Mouse (Mus musculus): ENCODE measurements around the gene Lama5. TPM values are rescaled to one million over a fixed set of nuclear protein-coding genes. Genes with fewer than 3 reads are reported as not detected.

Gene Lama5
- polyA plus RNA-seq, 1 experiment from 2014 or later = 2.6 TPM

DNA sequence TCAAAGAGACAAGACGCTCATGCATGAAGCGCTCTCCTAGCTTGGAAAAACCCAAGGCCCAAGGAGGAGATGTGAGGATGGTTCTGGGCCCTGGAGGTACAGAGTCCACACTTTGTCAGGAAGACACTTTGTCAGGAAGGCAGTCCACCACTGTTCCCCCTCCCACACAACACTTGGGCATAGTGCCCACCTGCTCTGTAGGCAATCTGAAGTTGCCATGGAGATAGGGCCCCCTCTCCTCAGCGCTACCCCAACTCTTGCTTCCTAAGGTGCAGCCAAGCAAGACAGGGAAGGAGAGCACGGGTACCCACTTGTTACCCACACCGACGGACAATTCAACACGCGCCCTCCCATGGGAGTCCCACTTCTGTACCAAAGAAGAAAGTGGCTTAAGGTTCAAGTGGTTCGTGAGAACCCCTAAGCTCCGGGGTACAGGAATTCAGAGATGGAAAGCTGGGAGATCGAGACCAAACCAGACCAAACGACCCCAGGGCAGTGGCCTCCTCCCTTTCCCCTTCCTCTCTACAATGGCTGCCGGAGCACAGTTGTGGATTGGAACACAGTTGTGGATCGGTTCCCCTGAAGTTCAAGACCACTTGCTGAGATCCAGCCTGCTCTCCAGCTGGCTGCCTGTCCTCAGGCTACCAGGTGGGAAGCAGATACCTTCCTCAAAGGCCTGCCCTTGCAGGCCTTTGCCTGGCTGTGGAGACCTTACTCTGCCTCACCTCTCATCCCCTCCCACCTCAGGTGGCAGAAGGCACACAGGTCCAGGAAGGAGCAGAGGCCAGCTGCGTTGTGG is 6.3 kb downstream of the Lama5 start:
- H3K36me3 ChIP-seq (ENCODE audit: control insufficient read depth, insufficient read depth, low read length) = no peaks in the 10 kb centered on the region
- H3K4me1 ChIP-seq (ENCODE audit: control insufficient read depth, insufficient read depth, low read length) = peaks cover 5% of the 10 kb centered on the region; the same call in 1 of the 2 replicates
- H3K9me3 ChIP-seq (replicated peaks; ENCODE audit: control insufficient read depth, low read length, poor library complexity, severe bottlenecking) = no peaks in the 10 kb centered on the region
- no peak overlapping the region for H3K9ac ChIP-seq (ENCODE audit: low read depth, low read length)
- peaks cover 6% of the 10 kb centered on the region; the same call in 1 of the 2 replicates for H3K27me3 ChIP-seq (ENCODE audit: control insufficient read depth, insufficient read depth, low read depth, low read length)
- no peak overlapping the region for H3K27ac ChIP-seq (ENCODE audit: low read length)
- H3K4me3 ChIP-seq (ENCODE audit: low read depth, low read length) = no peak overlapping the region
- ATAC-seq = no peak
- WGBS = 79% methylated on average over 15 of the region's 15 CpGs
- no peak overlapping the region for H3K4me2 ChIP-seq (ENCODE audit: low read length)

DNA sequence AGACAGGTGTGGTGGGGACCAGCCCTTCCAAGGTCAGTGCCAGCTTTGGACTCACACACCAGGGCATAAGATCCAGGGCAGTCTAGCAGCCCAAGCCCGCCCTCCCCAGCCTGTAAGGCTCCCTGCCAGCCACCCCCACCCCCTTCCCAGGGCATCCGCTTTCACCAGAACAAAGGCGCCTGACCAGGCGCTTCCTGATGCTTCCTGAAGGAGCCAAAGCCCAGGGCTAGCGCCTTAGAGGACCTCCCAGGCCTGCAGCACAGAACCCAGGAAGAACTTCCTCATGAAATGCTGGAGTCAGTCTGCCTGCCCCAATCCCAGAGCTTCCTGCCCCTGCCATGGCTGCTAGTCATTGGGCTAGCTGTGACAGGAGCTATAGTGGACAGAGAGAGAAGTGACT is 7.0 kb downstream of the Lama5 start:
- peaks cover 4% of the 10 kb centered on the region; the same call in 1 of the 2 replicates for H3K27me3 ChIP-seq (ENCODE audit: control insufficient read depth, insufficient read depth, low read depth, low read length)
- H3K4me1 ChIP-seq (ENCODE audit: control insufficient read depth, insufficient read depth, low read length) = peaks cover 5% of the 10 kb centered on the region; the same call in 1 of the 2 replicates
- H3K4me2 ChIP-seq (ENCODE audit: low read length) = no peak overlapping the region
- H3K9me3 ChIP-seq (replicated peaks; ENCODE audit: control insufficient read depth, low read length, poor library complexity, severe bottlenecking) = no peaks in the 10 kb centered on the region
- no peak for ATAC-seq
- H3K9ac ChIP-seq (ENCODE audit: low read depth, low read length) = no peak overlapping the region
- no peak overlapping the region for H3K4me3 ChIP-seq (ENCODE audit: low read depth, low read length)
- H3K27ac ChIP-seq (ENCODE audit: low read length) = no peak overlapping the region
- WGBS = 28% methylated on average over 5 of the region's 5 CpGs
- no peaks in the 10 kb centered on the region for H3K36me3 ChIP-seq (ENCODE audit: control insufficient read depth, insufficient read depth, low read length)

DNA sequence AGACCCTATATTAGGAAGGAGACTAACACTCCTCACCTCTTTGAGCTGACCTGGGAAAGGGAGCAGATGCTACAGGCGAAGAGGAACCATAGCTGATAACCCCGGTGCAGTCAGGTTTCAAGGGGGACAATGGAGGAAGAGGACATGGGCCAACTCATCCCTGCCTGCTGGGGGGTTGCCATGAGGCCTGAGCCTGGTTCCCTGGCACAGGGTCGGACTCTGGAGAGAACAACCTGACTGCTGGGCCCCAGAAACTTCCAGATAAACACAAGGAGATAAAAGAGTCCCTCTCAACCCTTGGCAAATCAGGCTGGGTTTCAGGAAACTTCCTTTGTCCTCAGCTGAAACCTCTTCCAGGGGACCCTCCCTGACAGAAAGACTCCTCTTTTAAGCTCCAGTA is 7.4 kb downstream of the Lama5 start:
- Histone ChIP-seq H3K9ac (ENCODE audit: low read depth, low read length) (no peak overlapping the region), H3K36me3 (ENCODE audit: control insufficient read depth, insufficient read depth, low read length) (no peaks in the 10 kb centered on the region), H3K27ac (ENCODE audit: low read length) (no peak overlapping the region), H3K4me3 (ENCODE audit: low read depth, low read length) (no peak overlapping the region), H3K4me2 (ENCODE audit: low read length) (no peak overlapping the region), H3K9me3 (replicated peaks; ENCODE audit: control insufficient read depth, low read length, poor library complexity, severe bottlenecking) (no peaks in the 10 kb centered on the region), H3K4me1 (ENCODE audit: control insufficient read depth, insufficient read depth, low read length) (peaks cover 5% of the 10 kb centered on the region; the same call in 1 of the 2 replicates), H3K27me3 (ENCODE audit: control insufficient read depth, insufficient read depth, low read depth, low read length) (peaks cover 4% of the 10 kb centered on the region; the same call in 1 of the 2 replicates)
- ATAC-seq = no peak
- WGBS = 70% methylated on average over 3 of the region's 3 CpGs

DNA sequence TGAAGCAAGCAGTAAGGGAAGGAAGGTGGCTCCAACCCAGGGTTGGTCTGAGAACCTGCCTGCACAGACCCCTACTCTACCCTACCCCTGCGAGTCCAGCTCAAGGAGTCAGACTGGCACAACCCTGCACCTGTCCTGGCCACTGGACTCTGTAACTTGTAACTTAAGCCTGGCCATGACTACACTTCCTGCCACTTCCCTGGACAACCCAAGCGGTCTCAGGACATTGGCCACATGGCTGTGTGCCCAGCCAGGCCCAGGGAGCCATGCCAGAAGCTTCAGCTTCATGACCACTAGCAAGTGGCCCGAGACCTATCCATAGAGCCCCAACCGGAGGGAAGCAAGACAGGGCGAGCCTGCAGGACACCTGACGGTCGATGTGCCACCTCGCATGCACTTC is 8.1 kb downstream of the Lama5 start:
- Histone ChIP-seq H3K9me3 (replicated peaks; ENCODE audit: control insufficient read depth, low read length, poor library complexity, severe bottlenecking) (no peaks in the 10 kb centered on the region), H3K36me3 (ENCODE audit: control insufficient read depth, insufficient read depth, low read length) (no peaks in the 10 kb centered on the region), H3K9ac (ENCODE audit: low read depth, low read length) (no peak overlapping the region), H3K4me2 (ENCODE audit: low read length) (no peak overlapping the region), H3K27me3 (ENCODE audit: control insufficient read depth, insufficient read depth, low read depth, low read length) (no peaks in the 10 kb centered on the region), H3K4me1 (ENCODE audit: control insufficient read depth, insufficient read depth, low read length) (peaks cover 5% of the 10 kb centered on the region; the same call in 1 of the 2 replicates), H3K4me3 (ENCODE audit: low read depth, low read length) (no peak overlapping the region), H3K27ac (ENCODE audit: low read length) (no peak overlapping the region)
- 86% methylated on average over 8 of the region's 8 CpGs for WGBS
- ATAC-seq = no peak

GRCm38 (mm10) chr2:180216921-180217320 is 8.7 kb downstream of the Lama5 start:
- H3K27me3 ChIP-seq (ENCODE audit: control insufficient read depth, insufficient read depth, low read depth, low read length) = no peaks in the 10 kb centered on the region

GRCm38 (mm10) chr2:180215951-180216350 is 9.7 kb downstream of the Lama5 start:
- ATAC-seq = no peak
- H3K4me3 ChIP-seq (ENCODE audit: low read depth, low read length) = no peak overlapping the region
- H3K4me2 ChIP-seq (ENCODE audit: low read length) = no peak overlapping the region
- H3K9ac ChIP-seq (ENCODE audit: low read depth, low read length) = no peak overlapping the region
- H3K4me1 ChIP-seq (ENCODE audit: control insufficient read depth, insufficient read depth, low read length) = peaks cover 3% of the 10 kb centered on the region; the same call in 1 of the 2 replicates
- H3K27ac ChIP-seq (ENCODE audit: low read length) = no peak overlapping the region
- H3K36me3 ChIP-seq (ENCODE audit: control insufficient read depth, insufficient read depth, low read length) = no peaks in the 10 kb centered on the region
- H3K9me3 ChIP-seq (replicated peaks; ENCODE audit: control insufficient read depth, low read length, poor library complexity, severe bottlenecking) = no peaks in the 10 kb centered on the region
- WGBS = 90% methylated on average over 6 of the region's 6 CpGs
- no peaks in the 10 kb centered on the region for H3K27me3 ChIP-seq (ENCODE audit: control insufficient read depth, insufficient read depth, low read depth, low read length)

More at GRCm38 (mm10) chr2:180216921-180217320, 8.7 kb downstream of the Lama5 start:
- H3K9me3 ChIP-seq (replicated peaks; ENCODE audit: control insufficient read depth, low read length, poor library complexity, severe bottlenecking) = no peaks in the 10 kb centered on the region
- peaks cover 3% of the 10 kb centered on the region; the same call in 1 of the 2 replicates for H3K4me1 ChIP-seq (ENCODE audit: control insufficient read depth, insufficient read depth, low read length)
- H3K36me3 ChIP-seq (ENCODE audit: control insufficient read depth, insufficient read depth, low read length) = no peaks in the 10 kb centered on the region
- no peak overlapping the region for H3K9ac ChIP-seq (ENCODE audit: low read depth, low read length)
- WGBS = 72% methylated on average over 5 of the region's 5 CpGs
- no peak overlapping the region for H3K4me2 ChIP-seq (ENCODE audit: low read length)
- H3K4me3 ChIP-seq (ENCODE audit: low read depth, low read length) = no peak overlapping the region
- ATAC-seq = no peak
- no peak overlapping the region for H3K27ac ChIP-seq (ENCODE audit: low read length)

GRCm38 (mm10) chr2:180215011-180215461 is 10.6 kb downstream of the Lama5 start:
- no peak overlapping the region for H3K4me3 ChIP-seq (ENCODE audit: low read depth, low read length)
- no peaks in the 10 kb centered on the region for H3K9me3 ChIP-seq (replicated peaks; ENCODE audit: control insufficient read depth, low read length, poor library complexity, severe bottlenecking)
- H3K9ac ChIP-seq (ENCODE audit: low read depth, low read length) = peak overlapping the region; percentile 7; the same call in 1 of the 2 replicates
- H3K4me1 ChIP-seq (ENCODE audit: control insufficient read depth, insufficient read depth, low read length) = peaks cover 3% of the 10 kb centered on the region; the same call in 1 of the 2 replicates
- H3K27me3 ChIP-seq (ENCODE audit: control insufficient read depth, insufficient read depth, low read depth, low read length) = no peaks in the 10 kb centered on the region
- H3K36me3 ChIP-seq (ENCODE audit: control insufficient read depth, insufficient read depth, low read length) = no peaks in the 10 kb centered on the region
- WGBS = 75% methylated on average over 8 of the region's 8 CpGs
- no peak overlapping the region for H3K4me2 ChIP-seq (ENCODE audit: low read length)
- no peak overlapping the region for H3K27ac ChIP-seq (ENCODE audit: low read length)
- no peak for ATAC-seq

DNA sequence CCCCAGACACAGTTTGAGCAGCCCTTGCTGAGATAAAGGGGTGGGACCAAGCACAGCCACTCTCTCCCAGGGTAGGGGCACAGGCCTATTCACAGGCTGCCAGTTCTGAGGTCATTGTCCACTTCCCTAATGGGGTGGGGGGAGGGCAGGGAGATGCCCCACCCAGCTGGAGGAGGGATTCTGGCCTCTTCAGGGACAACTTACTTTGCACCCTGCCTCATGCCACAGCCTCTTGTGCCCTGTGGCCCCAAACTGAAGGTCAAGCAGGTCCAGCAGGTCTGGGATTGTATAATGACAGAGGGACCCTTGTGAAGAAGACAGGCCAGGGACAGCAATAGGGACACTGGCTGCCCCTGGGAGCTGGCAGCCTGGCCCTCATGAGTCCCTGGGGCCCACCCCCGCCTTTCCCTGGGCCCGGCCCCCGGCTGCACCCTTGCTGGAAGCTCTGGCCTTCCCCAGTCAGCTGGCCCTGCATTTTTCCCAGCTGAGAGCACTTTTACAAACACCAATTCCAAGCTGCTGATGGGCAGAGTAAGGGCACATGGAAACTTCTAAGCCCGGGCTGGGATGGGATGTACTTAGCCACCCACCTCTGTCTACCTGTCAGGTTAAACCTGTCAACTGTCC is 11.2 kb downstream of the Lama5 start:
- Histone ChIP-seq H3K27ac (ENCODE audit: low read length) (no peak overlapping the region), H3K4me3 (ENCODE audit: low read depth, low read length) (no peak overlapping the region), H3K36me3 (ENCODE audit: control insufficient read depth, insufficient read depth, low read length) (no peaks in the 10 kb centered on the region), H3K9ac (ENCODE audit: low read depth, low read length) (no peak overlapping the region), H3K27me3 (ENCODE audit: control insufficient read depth, insufficient read depth, low read depth, low read length) (no peaks in the 10 kb centered on the region), H3K4me1 (ENCODE audit: control insufficient read depth, insufficient read depth, low read length) (peaks cover 3% of the 10 kb centered on the region; the same call in 1 of the 2 replicates), H3K9me3 (replicated peaks; ENCODE audit: control insufficient read depth, low read length, poor library complexity, severe bottlenecking) (no peaks in the 10 kb centered on the region), H3K4me2 (ENCODE audit: low read length) (no peak overlapping the region)
- no peak for ATAC-seq
- 88% methylated on average over 4 of the region's 4 CpGs for WGBS

DNA sequence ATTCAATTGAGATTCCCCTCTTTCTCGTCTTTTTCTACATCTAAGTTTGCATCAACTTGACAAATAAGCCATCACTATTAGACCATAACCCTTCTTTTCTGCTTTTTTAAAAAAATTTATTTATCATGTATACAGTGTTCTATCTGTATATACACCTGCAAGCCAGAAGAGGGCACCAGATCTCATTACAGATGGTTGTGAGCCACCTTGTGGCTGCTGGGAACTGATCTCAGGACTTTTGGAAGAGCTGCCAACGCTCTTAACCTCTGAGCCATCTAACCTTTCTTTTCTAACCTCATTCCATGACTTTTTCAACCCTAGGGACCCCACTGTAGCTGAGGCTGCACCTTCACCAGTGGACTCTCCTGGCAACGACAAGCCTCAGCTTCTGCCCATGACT is 13.4 kb downstream of the Lama5 start:
- H3K9me3 ChIP-seq (replicated peaks; ENCODE audit: control insufficient read depth, low read length, poor library complexity, severe bottlenecking) = no peaks in the 10 kb centered on the region
- no peaks in the 10 kb centered on the region for H3K4me1 ChIP-seq (ENCODE audit: control insufficient read depth, insufficient read depth, low read length)
- H3K4me3 ChIP-seq (ENCODE audit: low read depth, low read length) = no peak overlapping the region
- H3K4me2 ChIP-seq (ENCODE audit: low read length) = no peak overlapping the region
- no peak for ATAC-seq
- 93% methylated on average over 3 of the region's 3 CpGs for WGBS
- no peak overlapping the region for H3K9ac ChIP-seq (ENCODE audit: low read depth, low read length)
- H3K27ac ChIP-seq (ENCODE audit: low read length) = no peak overlapping the region
- no peaks in the 10 kb centered on the region for H3K36me3 ChIP-seq (ENCODE audit: control insufficient read depth, insufficient read depth, low read length)
- no peaks in the 10 kb centered on the region for H3K27me3 ChIP-seq (ENCODE audit: control insufficient read depth, insufficient read depth, low read depth, low read length)
